Mouse (Mus musculus) adrenal gland, postnatal 4 days (tissue): ENCODE results near the gene Nwd1. TPM values are rescaled to one million over a fixed set of nuclear protein-coding genes. Genes with fewer than 3 reads are reported as not detected.
"Not testable (repeated sequence)": the region's sequence is repeated elsewhere in the genome, so short reads cannot be mapped to it uniquely, and the experiment has no call there.

Experiments
- DNase-seq, 2 experiments: peaks; one replicate each; pipeline ENCODE4 v3.0.0; 2021 to 2022; ENCODE audit warnings: low spot score in 2 of 2, mixed read lengths in 2 of 2
- long read RNA-seq, 2 experiments: library from polyadenylated mRNA; stranded (forward); transcript quantifications; one replicate each; pipeline ENCODE4 v2.0.0; 2021
- total RNA-seq, 2 experiments: library from RNA; stranded (reverse); gene quantifications; 2 replicates each; pipeline ENCODE4 v1.2.3; 2021

Gene Nwd1
- total RNA-seq = 1 to 10 TPM in 1 of 2 experiments, under 1 TPM in 1; 0.81 to 1.2 TPM
- long read RNA-seq, experiment 1, partial matches to known transcripts = 1 of 4 reads
- long read RNA-seq, experiment 1, other reads (novel, unspliced or antisense) = 3 of 4 reads
- long read RNA-seq, experiment 2, partial matches to known transcripts = 0 of 3 reads
- long read RNA-seq, experiment 2, other reads (novel, unspliced or antisense) = 3 of 3 reads

DNA sequence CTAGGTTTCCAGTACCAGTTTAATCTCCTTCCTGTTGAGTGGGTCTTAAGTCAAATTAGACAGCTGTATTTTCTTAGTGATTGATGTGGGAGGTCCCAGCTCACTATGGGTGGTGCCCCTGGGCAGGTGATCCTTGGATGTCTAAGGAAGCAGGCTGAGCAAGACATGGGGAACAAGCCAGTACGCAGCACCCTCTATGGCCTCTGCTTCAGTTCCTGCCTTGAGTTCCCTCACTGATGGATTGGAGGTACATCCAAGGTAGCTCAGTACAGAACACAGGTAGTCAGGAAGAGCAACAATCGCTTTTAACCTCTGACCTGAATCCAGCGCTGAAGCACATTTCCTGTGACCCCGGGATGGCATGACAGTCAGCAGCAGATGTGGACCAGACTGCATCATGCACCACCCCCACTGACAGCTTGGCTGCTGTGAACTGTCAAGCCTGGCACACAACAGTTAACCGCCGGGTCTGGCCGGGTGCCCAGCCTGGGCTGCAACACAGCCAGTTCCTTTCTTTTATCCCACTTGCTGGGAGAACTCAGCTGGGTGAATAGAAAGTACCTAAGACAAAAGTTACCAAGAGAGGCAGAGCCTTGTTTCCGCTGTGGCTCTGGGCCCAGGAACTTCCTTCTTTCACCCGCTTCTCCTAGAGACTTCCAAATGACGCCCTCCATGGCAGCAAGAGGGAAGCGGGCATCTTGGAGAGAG is at the start of gene Nwd1:
Gene Nwd1, plus strand, starts transcription at position 652 of the 708 bp plus-strand sequence.
- DNase-seq = peak; percentile 19 to 57

DNA sequence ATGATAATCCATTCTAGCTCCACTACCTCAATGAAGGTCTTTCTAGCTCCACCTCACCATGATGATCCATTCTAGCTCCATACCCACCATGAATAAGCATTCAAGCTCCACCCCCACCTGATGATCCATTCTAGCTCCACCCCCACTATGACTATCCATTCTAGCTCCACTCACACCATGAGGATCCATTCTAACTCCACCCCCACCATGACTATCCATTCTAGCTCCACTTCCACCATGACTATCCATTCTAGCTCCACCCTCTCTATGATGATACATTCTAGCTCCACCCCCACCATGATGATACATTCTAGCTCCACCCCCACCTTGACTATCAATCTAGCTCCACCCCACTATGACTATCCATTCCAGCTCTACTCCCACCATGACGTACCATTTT is 3.6 kb upstream of the Nwd1 start:
- DNase-seq = no peak

DNA sequence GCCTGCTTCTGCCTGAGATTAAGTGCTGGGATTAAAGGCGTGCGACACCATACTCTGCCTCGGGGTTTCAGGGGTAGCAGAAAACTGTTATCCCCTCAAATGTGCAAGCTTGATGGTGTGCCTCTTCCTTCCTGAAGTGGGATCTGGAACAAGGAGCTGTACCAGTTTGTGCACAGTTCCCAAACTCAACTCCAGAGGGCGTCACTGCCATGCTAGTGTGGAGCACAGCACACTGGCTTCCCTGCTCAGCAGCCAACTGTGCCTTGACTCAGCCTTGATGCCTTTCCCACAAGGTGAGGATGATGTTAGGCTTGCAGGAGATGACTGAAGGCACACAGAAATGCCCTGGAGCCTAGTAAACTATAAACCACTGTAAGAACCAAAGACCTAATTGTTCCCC is 1.9 kb upstream of the Nwd1 start:
- no peak for DNase-seq

DNA sequence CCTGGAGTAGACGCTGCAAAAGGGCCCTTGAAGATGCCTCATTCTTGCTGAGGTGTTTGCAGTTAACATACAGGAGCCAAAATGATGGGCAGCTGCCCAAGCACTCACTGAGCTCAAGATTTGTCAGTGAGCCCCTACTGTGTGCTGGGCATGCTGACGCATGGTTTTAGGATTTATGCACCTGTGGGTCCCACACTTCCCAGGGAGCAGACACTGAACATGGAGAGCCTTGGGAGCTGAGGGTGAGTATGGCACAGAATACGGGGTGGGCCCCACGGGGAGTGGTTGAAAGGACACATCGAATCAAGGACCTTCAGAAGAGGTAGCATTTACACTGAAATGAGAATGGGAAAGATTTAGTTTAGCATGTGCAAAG is 245 bp downstream of the Nwd1 start:
- DNase-seq = no peak

DNA sequence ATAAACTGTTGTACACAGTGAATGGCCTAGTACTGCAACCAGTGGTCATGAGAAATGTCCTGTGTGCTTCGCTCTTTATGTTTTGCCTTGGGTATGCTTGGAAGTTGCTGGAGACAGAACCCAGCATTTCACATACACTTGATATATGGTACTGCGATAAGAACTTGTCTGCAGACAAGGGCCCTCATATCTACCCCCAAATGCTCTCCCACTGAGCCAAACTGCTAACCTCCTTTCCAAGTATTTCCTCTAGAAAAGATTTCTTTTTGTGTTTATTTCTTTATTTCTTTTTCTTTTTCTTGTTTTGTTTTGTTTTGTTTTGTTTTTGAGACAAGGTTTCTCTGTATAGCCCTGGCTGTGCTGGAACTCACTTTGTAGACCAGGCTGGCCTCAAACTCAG is 4.2 kb downstream of the Nwd1 start:
- DNase-seq = no peak

DNA sequence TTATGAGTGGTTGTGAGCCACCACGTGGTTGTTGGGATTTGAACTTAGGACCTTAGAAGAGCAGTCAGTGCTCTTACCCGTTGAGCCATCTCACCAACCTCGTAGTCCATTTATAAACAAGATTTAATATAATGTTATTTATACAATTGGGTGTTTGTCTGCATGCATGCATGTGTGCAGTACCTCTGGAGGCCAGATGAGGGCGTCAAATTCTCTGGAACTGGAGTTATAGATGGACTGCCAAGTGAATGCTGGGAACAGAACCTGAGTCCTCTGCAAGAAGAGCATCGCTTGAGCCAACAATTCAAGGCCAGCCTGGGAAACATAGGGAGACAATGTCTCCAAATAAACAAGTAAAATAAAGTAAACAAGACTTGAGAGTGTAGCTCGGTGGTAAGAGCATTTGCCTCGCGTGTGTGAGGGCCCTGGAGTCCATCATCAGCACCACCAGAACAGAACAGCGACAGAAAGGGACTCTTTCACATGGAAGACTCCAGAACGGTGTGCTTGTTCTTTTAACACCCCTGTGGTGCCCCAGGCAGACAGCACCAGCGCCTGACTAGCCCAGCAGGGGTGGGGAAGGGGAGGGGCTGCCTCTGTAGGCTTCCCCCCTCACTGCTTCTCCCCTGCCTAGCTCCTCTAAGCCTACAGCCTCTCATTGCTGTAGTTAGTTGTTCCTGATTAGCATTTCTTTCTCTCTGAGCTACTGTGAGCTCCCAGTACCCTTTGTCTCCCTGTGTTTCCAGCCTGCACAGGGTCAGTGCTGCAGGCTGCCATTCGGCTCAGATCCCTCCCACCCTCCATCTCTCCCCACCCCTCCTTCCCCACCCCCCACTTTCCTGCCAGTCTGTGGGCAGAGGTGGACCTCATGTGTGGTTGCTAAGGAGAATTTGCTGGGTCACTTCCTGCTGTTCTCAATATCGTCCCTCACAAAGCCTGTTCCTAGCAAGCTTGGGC is 8.3 kb downstream of the Nwd1 start:
- no peak for DNase-seq

DNA sequence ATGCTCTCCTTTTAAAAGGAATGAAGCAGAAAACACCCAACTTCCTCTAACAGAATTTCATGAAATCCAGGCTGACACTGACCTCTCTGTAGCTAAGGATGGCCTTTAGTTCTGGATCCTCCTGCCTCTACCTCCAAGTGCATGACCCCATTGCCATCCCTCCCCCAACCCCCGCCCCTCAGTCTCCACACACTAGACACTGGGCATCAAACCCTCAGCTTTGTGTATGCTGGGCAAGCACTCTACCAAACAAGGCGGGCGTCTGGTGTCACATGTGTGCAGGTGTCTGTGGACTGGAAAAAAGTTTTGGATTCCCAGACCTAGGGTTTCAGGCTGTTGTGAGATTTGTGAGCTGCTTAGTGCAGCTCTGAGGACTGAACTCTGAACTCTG is 9.0 kb downstream of the Nwd1 start:
- DNase-seq = no peak

DNA sequence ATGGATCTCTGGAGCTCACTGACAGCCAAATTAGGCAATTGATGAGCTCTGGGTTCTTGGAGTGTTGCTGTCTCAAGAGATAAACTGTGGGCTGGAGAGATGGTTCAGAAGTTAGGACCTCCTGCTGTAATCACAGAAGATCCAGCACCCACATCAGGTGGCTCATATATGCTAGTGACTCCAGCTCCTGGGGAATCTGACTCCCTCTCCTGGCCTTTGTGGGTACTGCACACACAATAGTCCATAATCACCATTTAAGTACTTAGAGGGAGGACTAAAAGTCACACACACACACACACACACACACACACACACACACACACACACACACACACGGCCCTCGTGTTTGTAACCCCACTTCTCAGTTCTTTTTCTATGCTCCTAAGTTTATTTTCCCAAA is 13.5 kb downstream of the Nwd1 start:
- DNase-seq = no peak

DNA sequence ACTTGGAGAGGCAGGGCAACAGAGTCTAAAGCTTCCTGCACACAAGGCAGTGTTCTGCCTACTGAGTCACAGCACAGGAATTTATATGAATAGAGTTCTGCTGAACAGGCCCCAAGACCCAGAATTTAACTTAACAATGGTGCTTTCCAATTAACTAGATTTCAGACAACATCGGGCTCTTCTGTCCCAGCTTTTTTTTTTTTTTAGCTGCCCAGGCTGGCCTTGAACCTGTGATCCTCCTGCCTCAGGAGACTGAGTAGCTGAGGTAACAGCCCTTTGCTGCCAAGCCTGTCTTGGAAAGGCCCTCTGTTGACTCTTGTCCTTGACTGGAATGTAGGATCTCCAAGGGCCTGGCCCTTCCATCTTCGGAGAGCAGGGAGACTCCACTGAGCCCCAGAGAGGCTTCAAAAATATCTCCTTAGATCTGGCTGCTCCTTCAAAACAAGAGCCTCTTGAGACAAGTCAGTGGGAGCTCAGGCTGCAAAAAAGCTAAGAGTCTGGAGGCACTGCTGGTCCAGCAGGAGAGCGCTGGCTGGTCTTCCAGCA is 17.7 kb downstream of the Nwd1 start:
- DNase-seq = no peak

DNA sequence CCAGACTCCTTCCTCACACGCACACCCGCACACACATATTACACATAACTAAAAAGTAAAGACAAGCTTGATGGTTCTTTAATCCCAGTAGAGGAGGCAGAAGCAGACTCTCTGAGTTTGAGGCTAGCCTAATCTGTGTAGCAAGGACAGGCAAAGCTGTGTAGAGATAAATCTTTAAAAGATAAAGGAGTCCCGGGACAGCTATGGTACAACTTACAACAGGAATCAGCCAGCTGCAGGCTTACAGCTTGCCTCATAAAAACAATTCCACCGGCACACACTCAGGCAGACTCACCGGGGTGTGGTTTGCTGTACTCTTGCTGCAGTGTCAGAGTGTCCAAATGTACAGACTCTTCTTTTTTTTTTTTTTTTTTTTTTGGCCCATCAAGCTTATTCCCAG is 18.2 kb downstream of the Nwd1 start:
- no peak for DNase-seq

DNA sequence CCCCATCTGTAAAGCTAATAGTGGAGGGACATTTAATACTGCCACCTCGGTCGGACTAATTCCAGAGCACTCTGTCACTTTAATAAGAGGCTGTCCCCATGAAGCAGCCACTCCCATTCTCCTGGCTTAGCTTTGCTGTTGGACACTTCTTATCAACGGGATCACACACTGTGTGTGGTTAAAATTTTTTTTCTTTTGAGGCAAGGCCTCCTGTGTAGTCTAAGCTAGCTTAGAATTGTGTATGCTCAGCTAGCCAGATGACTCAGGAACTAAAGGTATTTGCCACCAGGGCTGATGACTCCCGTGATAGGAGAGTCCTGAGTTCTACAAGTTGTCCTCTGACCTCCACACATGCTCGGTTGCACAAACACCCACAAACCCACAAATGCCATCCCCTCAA is 18.9 kb downstream of the Nwd1 start:
- DNase-seq = no peak

DNA sequence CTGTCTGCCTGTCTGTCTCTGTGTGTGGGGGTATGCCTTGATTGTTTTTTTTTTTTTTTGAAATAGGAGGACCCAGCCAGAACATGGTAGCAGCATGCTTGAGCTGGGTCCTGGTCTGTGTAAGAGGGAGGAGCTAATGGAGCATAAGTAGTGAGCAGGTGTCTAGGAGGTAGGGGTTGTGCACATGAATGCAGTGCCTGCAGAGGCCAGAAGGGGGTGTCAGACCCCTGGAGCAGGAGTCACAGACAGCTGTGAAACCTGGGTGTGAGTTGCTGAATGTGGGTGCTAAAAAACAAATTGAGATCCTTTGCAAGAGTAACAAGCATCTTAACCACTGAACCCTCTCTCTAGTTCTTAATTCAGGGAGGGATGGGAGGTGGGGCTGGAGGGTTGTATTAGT is 22.4 kb downstream of the Nwd1 start:
- DNase-seq = no peak

DNA sequence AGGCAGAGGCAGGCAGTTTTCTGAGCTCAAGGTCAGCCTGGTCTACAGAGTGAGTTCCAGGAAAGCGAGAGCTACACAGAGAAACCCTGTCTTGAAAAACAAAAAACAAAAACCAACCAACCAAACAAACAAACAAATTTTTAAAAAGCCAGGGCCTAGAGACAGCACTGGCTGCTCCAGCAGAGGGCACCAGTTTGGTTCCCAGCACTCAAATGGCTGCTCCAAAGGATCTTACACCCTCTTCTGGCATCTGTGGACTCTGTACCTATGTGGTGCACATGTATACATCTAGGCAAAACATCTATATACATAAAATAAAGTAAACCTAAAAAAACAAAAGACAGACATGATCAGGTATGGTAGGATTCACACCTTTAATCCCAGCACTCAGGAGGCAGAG is 26.3 kb downstream of the Nwd1 start:
- no peak for DNase-seq

DNA sequence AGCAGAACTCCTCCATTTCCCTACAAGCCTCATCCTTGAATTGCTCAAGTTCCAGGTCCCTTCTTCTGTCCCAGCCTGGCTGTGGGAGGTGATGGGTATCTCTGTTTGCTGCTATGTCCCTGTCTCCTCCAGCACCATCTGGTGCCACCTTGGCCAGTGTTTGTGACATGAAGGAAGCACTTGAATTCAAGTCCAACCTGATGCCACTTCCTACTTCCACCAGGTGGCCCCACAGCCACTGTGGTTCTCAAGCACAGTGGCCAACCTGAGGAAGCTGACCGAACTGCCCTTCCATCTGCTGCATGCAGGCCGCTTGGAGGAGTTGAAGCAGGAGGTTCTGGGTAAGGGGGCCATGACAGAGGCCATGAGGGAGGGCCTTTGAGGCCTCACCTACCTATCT is 27.7 kb downstream of the Nwd1 start:
- no peak for DNase-seq

DNA sequence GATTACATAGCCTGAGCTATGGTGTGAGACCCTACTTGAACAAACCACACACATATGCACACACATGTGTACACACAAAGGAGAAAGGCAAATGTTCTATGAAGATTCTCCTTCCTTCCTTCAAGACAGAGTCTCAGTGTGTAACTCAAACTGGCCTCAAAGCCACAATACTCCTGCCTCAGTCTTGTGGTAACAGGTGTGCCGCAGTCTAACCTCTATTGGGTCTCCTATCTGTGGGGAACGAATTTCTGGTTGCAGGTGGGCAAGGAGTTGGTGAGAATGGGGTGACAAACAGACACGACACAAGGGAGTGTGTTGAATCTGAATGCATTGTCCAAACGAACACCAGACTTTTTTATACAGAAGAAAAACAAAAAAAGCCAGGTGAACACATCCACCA is 29.9 kb downstream of the Nwd1 start:
- no peak for DNase-seq

DNA sequence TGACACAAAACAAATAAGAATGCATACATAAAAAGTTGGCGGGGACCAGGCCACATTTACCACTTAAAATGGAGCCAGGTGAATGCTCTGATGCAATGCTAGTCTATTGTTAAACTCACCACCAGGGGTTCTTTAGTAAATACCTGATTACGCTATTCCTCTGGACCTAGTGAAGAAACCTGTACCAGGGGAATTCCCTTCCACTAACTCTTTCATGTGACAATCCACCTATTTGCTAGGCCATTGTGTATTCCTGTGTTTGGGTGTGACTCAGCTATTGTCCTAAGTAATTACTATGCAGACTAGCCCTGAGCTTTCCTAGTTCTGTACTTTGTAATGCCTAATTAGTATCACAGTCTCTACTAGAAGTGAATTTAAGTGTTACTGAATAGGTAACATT is 30.3 kb downstream of the Nwd1 start:
- not testable (repeated sequence) for DNase-seq

DNA sequence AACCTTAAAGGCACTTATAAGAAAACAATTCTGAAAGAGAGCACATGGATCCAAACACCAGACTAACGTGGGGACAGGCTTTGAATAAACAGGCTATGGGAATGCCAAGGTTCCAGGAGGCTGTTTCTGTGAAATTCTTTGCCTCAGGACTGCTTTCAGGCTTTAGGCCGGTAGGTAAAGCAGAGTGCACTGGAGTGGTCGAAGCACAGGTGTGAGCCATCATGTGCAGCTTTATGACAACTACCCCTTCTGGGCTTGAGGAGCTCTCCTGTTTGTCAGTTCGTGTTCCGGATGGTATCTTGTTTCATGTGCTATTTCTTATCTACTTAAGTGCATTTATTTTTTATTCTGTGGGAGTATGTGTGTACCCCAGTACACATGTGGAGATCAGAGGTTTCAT is 30.8 kb downstream of the Nwd1 start:
- no peak for DNase-seq

DNA sequence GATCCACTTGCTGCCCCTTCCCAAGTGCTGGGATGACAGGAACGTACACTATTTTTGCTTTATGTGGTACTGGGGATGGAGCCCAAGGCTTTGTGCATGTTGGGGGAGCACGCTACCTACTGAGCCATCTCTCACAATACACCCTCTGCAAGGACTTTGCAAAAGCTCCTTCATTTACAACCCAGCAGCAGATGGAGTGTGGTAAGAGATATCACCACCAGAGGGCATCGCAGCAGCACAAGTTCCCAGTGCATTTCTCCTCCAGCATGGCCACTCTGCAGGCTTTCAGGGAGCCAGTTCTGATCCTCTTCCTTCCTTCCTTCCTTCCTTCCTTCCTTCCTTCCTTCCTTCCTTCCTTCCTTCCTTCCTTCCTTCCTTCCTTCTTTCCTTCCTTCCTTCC is 33.6 kb downstream of the Nwd1 start:
- peak in 1 of 2 experiments; percentile 12 for DNase-seq

DNA sequence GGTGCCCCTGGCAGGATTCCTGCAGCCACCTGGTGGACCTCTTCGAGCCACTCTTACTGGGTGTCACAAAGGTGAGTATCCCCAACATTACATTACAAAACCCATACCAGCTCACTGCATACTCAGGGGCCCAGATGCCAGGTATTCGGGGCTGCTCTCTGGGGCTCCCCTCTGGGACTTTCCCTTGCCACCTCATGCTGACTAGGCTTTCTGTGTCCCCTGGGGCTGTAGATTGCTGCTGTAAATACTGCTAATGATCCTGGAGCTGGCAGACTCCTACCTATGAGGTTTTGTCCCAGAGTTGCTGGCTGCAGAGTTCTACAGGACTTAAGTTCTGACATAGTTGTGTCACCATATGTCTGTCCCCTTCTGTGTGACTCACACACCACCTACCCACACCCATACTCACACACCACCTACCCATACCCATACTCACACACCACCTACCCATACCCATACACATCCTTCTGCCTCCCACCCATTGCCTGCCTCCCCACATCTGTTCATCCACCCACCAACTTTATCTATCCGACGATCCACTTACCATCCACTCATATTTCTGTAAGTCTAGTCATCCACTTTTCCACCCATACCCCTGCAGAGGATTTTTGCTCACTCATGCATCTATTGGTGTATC is 35.7 kb downstream of the Nwd1 start:
- DNase-seq = no peak

DNA sequence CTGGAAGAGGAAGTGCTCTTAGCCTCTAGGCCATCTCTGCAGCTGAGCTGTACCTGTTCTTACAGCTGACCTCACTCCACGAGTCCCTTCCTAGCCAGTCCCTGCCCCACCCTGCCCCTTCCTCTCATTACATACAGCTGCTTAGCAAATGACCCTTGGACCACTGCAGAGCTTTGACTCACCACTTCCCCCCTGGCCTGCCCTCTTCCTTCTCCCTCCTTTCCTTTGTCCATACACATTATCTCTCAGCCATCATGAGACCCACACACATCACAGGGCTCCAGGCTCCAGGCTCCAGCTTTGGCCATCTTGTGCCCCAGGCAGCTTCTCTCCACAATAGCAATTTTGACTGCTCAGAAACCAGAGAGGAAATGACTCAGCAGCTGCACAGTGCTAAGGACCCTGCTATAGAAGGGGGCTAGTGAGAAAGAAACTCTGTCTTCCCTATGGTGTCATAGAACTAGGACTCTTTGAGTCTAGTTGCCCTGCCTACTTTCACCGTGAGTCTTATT is 36.6 kb downstream of the Nwd1 start:
- DNase-seq = no peak

DNA sequence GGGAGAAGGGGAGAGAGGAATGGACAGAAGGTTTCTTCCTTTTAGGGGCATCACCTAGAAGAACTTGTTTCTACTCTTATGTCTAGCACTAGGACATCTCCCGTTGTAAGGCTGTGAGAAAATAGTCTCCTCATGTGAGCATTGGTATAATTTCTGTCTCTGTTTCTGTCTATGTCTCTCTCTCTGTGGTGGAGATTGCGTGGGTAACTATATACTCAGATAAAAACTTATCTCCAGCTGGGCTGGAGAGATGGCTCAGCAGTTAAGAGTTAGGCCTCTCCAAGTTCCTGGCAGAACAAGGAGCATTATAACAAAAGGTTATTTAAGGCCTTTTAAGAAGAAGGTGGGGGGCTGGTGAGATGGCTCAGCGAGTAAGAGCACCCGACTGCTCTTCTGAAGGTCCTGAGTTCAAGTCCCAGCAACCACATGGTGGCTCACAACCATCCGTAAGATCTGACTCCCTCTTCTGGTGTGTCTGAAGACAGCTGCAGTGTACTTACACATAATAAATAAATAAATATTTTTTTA is 37.1 kb downstream of the Nwd1 start:
- not testable (repeated sequence) for DNase-seq
